Mouse (Mus musculus) CH12.LX (cell line): ENCODE data around the gene Ric8b. TPM values are rescaled to one million over a fixed set of nuclear protein-coding genes. Genes with fewer than 3 reads are reported as not detected.

Experiments used
- DNase-seq: peaks from one replicate; pipeline ENCODE4 v3.0.0-alpha.2; 2013; ENCODE audit errors: extremely low read depth
- H3K27ac ChIP-seq: 2 replicates; pipeline ENCODE4 v1.5.1; 2012; ENCODE audit warnings: low read depth, mild to moderate bottlenecking, control low read depth, moderate library complexity; ENCODE audit not compliant: insufficient read depth
- H3K27me3 ChIP-seq: replicated peaks from 2 replicates; pipeline ENCODE3; 2012; ENCODE audit warnings: inconsistent platforms
- H3K36me3 ChIP-seq, 2 experiments: replicated peaks in 1 of 2; 2 replicates each; pipeline versions ENCODE3 to v1.6.1; 2012; ENCODE audit warnings: inconsistent platforms in 1 of 2, low read length in 1 of 2, mild to moderate bottlenecking in 1 of 2, mixed read lengths in 1 of 2, moderate library complexity in 1 of 2; ENCODE audit not compliant: control insufficient read depth in 1 of 2, insufficient read depth in 1 of 2
- H3K4me1 ChIP-seq, 2 experiments: 2 replicates each; pipeline ENCODE4 v1.6.1; 2012; ENCODE audit warnings: inconsistent platforms in 1 of 2, moderate library complexity in 1 of 2; ENCODE audit not compliant: insufficient read depth in 2 of 2, control insufficient read depth in 1 of 2
- H3K4me2 ChIP-seq: 2 replicates; pipeline ENCODE4 v1.6.1; 2012; ENCODE audit warnings: low read depth, mild to moderate bottlenecking, control low read depth; ENCODE audit not compliant: poor library complexity, insufficient read depth, severe bottlenecking
- H3K4me3 ChIP-seq, 3 experiments: fragments of 150-350 bp in 1 of 3; sonication (generic) in 1 of 3; replicated peaks in 1 of 3; 2 replicates each; pipeline versions ENCODE3 to v1.5.1; 2011 to 2012; ENCODE audit warnings: low read depth in 2 of 3, low read length in 2 of 3, mild to moderate bottlenecking in 2 of 3, moderate library complexity in 2 of 3, control low read depth in 1 of 3, improper control_type of control experiment in 1 of 3, inconsistent platforms in 1 of 3, mixed read lengths in 1 of 3; ENCODE audit not compliant: poor library complexity in 1 of 3
- H3K79me2 ChIP-seq: replicated peaks from 2 replicates; pipeline ENCODE4 v1.6.1; 2012; ENCODE audit warnings: mild to moderate bottlenecking, moderate library complexity; ENCODE audit not compliant: control insufficient read depth, poor library complexity, insufficient read depth, severe bottlenecking; ENCODE audit errors: extremely low read depth
- H3K9ac ChIP-seq: 2 replicates; pipeline ENCODE4 v1.6.1; 2012; ENCODE audit warnings: low read depth, mild to moderate bottlenecking, control low read depth, moderate library complexity; ENCODE audit not compliant: insufficient read depth
- H3K9me3 ChIP-seq: replicated peaks from 2 replicates; pipeline ENCODE3; 2012; ENCODE audit warnings: low read length, inconsistent platforms, mixed read lengths
- BHLHE40 ChIP-seq: IDR thresholded peaks from 2 replicates; pipeline ENCODE4 v1.6.1; 2011; ENCODE audit warnings: mild to moderate bottlenecking, low read depth, low read length, improper control_type of control experiment
- CHD1 ChIP-seq: IDR thresholded peaks from 2 replicates; pipeline ENCODE4 v1.6.1; 2012; ENCODE audit warnings: low read depth, low read length, improper control_type of control experiment, inconsistent platforms
- CHD2 ChIP-seq: IDR thresholded peaks from 2 replicates; pipeline ENCODE4 v1.6.1; 2011; ENCODE audit warnings: low read length, improper control_type of control experiment
- CTCF ChIP-seq, 2 experiments: IDR thresholded peaks in 1 of 2; conservative IDR thresholded peaks in 1 of 2; 2 replicates each; pipeline ENCODE4 v1.5.1; 2011 to 2012; ENCODE audit warnings: low read depth in 2 of 2, low read length in 2 of 2, improper control_type of control experiment in 1 of 2, inconsistent platforms in 1 of 2, mild to moderate bottlenecking in 1 of 2, moderate library complexity in 1 of 2
- E2F4 ChIP-seq: IDR thresholded peaks from 2 replicates; pipeline ENCODE4 v1.6.1; 2011; ENCODE audit warnings: low read depth, low read length, improper control_type of control experiment; ENCODE audit not compliant: insufficient replicate concordance
- ELF1 ChIP-seq: IDR thresholded peaks from 2 replicates; pipeline ENCODE4 v1.6.1; 2014; ENCODE audit warnings: low read depth, mild to moderate bottlenecking, inconsistent platforms, low read length, improper control_type of control experiment
- EP300 ChIP-seq: IDR thresholded peaks from 2 replicates; pipeline ENCODE4 v1.6.1; 2011; ENCODE audit warnings: low read length, improper control_type of control experiment
- ETS1 ChIP-seq: conservative IDR thresholded peaks from 2 replicates; pipeline ENCODE4 v1.6.1; 2012; ENCODE audit warnings: low read depth, mild to moderate bottlenecking, inconsistent platforms, low read length, improper control_type of control experiment, moderate library complexity
- GABPA ChIP-seq: IDR thresholded peaks from 2 replicates; pipeline ENCODE4 v1.6.1; 2012; ENCODE audit warnings: low read depth, low read length, improper control_type of control experiment, inconsistent platforms; ENCODE audit not compliant: insufficient replicate concordance
- HCFC1 ChIP-seq: IDR thresholded peaks from 2 replicates; pipeline ENCODE4 v1.6.1; 2012; ENCODE audit warnings: low read depth, mild to moderate bottlenecking, inconsistent platforms, low read length, improper control_type of control experiment
- IRF4 ChIP-seq: IDR thresholded peaks from 2 replicates; pipeline ENCODE4 v1.6.1; 2014; ENCODE audit warnings: low read depth, mild to moderate bottlenecking, inconsistent platforms, low read length, improper control_type of control experiment
- JUN ChIP-seq: IDR thresholded peaks from 2 replicates; pipeline ENCODE4 v1.6.1; 2011; ENCODE audit warnings: low read depth, mild to moderate bottlenecking, low read length, improper control_type of control experiment, moderate library complexity; ENCODE audit not compliant: insufficient read depth
- JUND ChIP-seq: conservative IDR thresholded peaks from 2 replicates; pipeline ENCODE4 v1.6.1; 2011; ENCODE audit warnings: low read depth, low read length, improper control_type of control experiment
- KAT2A ChIP-seq: IDR thresholded peaks from 2 replicates; pipeline ENCODE4 v1.6.1; 2012; ENCODE audit warnings: low read length, improper control_type of control experiment, inconsistent platforms; ENCODE audit not compliant: insufficient replicate concordance
- MAFK ChIP-seq: IDR thresholded peaks from 2 replicates; pipeline ENCODE4 v1.6.1; 2011; ENCODE audit warnings: low read length, improper control_type of control experiment; ENCODE audit not compliant: insufficient replicate concordance
- MAX ChIP-seq: IDR thresholded peaks from 2 replicates; pipeline ENCODE4 v1.6.1; 2011; ENCODE audit warnings: low read length, improper control_type of control experiment
- MAZ ChIP-seq: IDR thresholded peaks from 2 replicates; pipeline ENCODE4 v1.6.1; 2012; ENCODE audit warnings: low read depth, mild to moderate bottlenecking, inconsistent platforms, low read length, improper control_type of control experiment, moderate library complexity
- MEF2A ChIP-seq: IDR thresholded peaks from 2 replicates; pipeline ENCODE4 v1.6.1; 2014; ENCODE audit warnings: low read depth, mild to moderate bottlenecking, inconsistent platforms, low read length, improper control_type of control experiment, borderline replicate concordance
- MXI1 ChIP-seq: IDR thresholded peaks from 2 replicates; pipeline ENCODE4 v1.6.1; 2011; ENCODE audit warnings: mild to moderate bottlenecking, low read depth, low read length, improper control_type of control experiment
- MYC ChIP-seq: IDR thresholded peaks from 2 replicates; pipeline ENCODE4 v1.6.1; 2011; ENCODE audit warnings: low read depth, mild to moderate bottlenecking, improper control_type of control experiment, low read length
- NELFE ChIP-seq: IDR thresholded peaks from 2 replicates; pipeline ENCODE4 v1.6.1; 2011; ENCODE audit warnings: low read depth, low read length, improper control_type of control experiment
- NRF1 ChIP-seq: IDR thresholded peaks from 2 replicates; pipeline ENCODE4 v1.6.1; 2014; ENCODE audit warnings: low read depth, mild to moderate bottlenecking, inconsistent platforms, low read length, improper control_type of control experiment, moderate library complexity
- PAX5 ChIP-seq: IDR thresholded peaks from 2 replicates; pipeline ENCODE4 v1.6.1; 2012; ENCODE audit warnings: low read length, inconsistent platforms, mixed read lengths
- POLR2A ChIP-seq: IDR thresholded peaks from 2 replicates; pipeline ENCODE4 v1.6.1; 2011; ENCODE audit warnings: low read depth, mild to moderate bottlenecking, improper control_type of control experiment, low read length
- POLR2AphosphoS2 ChIP-seq: IDR thresholded peaks from 2 replicates; pipeline ENCODE4 v1.6.1; 2011; ENCODE audit warnings: low read depth, low read length, improper control_type of control experiment
- RAD21 ChIP-seq: IDR thresholded peaks from 2 replicates; pipeline ENCODE4 v1.6.1; 2011; ENCODE audit warnings: low read depth, mild to moderate bottlenecking, low read length, improper control_type of control experiment, moderate library complexity
- SIN3A ChIP-seq: IDR thresholded peaks from 2 replicates; pipeline ENCODE4 v1.6.1; 2012; ENCODE audit warnings: low read length, improper control_type of control experiment, inconsistent platforms
- SMC3 ChIP-seq: IDR thresholded peaks from 2 replicates; pipeline ENCODE4 v1.6.1; 2011; ENCODE audit warnings: low read depth, low read length, improper control_type of control experiment
- TBP ChIP-seq: conservative IDR thresholded peaks from 2 replicates; pipeline ENCODE4 v1.6.1; 2011; ENCODE audit warnings: low read depth, low read length, improper control_type of control experiment
- TCF12 ChIP-seq: IDR thresholded peaks from 2 replicates; pipeline ENCODE4 v1.6.1; 2014; ENCODE audit warnings: low read depth, mild to moderate bottlenecking, inconsistent platforms, low read length, improper control_type of control experiment
- UBTF ChIP-seq: IDR thresholded peaks from 2 replicates; pipeline ENCODE4 v1.6.1; 2012; ENCODE audit warnings: low read depth, mild to moderate bottlenecking, inconsistent platforms, low read length, improper control_type of control experiment, moderate library complexity
- USF1 ChIP-seq: IDR thresholded peaks from 2 replicates; pipeline ENCODE4 v1.6.1; 2014; ENCODE audit warnings: low read depth, mild to moderate bottlenecking, inconsistent platforms, low read length, improper control_type of control experiment
- USF2 ChIP-seq: conservative IDR thresholded peaks from 2 replicates; pipeline ENCODE4 v1.6.1; 2011; ENCODE audit warnings: low read depth, low read length, improper control_type of control experiment
- ZC3H11A ChIP-seq: IDR thresholded peaks from 2 replicates; pipeline ENCODE4 v1.6.1; 2012; ENCODE audit warnings: low read depth, mild to moderate bottlenecking, inconsistent platforms, low read length, improper control_type of control experiment
- ZKSCAN1 ChIP-seq: IDR thresholded peaks from 2 replicates; pipeline ENCODE4 v1.6.1; 2012; ENCODE audit warnings: low read depth, inconsistent platforms, low read length, improper control_type of control experiment, borderline replicate concordance
- ZMIZ1 ChIP-seq: IDR thresholded peaks from 2 replicates; pipeline ENCODE4 v1.6.1; 2012; ENCODE audit warnings: low read depth, mild to moderate bottlenecking, inconsistent platforms, low read length, improper control_type of control experiment
- ZNF384 ChIP-seq: IDR thresholded peaks from 2 replicates; pipeline ENCODE4 v1.6.1; 2012; ENCODE audit warnings: low read depth, low read length, improper control_type of control experiment, inconsistent platforms
- dilution Hi-C: fragments of 300-500 bp; cut with MboI; formaldehyde crosslinking; loops from 2 replicates; pipeline ENCODE4 v1.14.3; 2020; ENCODE audit warnings: low sequenced_read_pairs; ENCODE audit not compliant: extremely low pct_unique_long_range_greater_than_20kb, extremely low pct_ligation_motif_present
- in situ Hi-C: fragments of 300-500 bp; cut with MboI; formaldehyde crosslinking; loops from 3 replicates; pipeline ENCODE4 v1.14.3; 2019; ENCODE audit warnings: low sequenced_read_pairs, low pct_ligation_motif_present, low pct_unique_long_range_greater_than_20kb, mixed read lengths
- polyA plus RNA-seq: library from polyadenylated mRNA; unstranded; fragments of >175 nt; gene quantifications from 2 replicates; pipeline ENCODE4 v1.2.1, GENCODE M21; 2012; ENCODE audit warnings: low read depth; ENCODE audit not compliant: insufficient read length
- total RNA-seq, 2 experiments: library from RNA; depleted of rRNA; stranded (reverse); fragments of 300-350 nt in 1 of 2; fragments of >200 nt in 1 of 2; gene quantifications; 2 replicates each; pipeline ENCODE4 v1.2.3; 2012 to 2014

Gene Ric8b
- total RNA-seq (2012; rRNA removed) (4.8 and 5.7 TPM in 2 replicates), total RNA-seq (2014; rRNA removed) (6.3 and 6.6 TPM in 2 replicates), polyA plus RNA-seq (6.8 and 9.4 TPM in 2 replicates)

- Histone ChIP-seq H3K4me3 (peak within 1 kb of the TSS; percentile 76 to 85 (median 82)), H3K9ac (peak within 1 kb of the TSS; percentile 77), H3K36me3 (peaks cover 0 to 19% of the 10 kb centered on the region in 2 experiments), H3K27me3 (no peaks in the 10 kb centered on the region), H3K4me2 (peak within 1 kb of the TSS; percentile 92), H3K79me2 (peaks cover 13% of the 10 kb centered on the region; the same call in 1 of the 2 replicates), H3K4me1 (peaks cover 0 to 19% of the 10 kb centered on the region in 2 experiments; a peak in 2 of 4 replicates), H3K9me3 (no peaks in the 10 kb centered on the region), H3K27ac (peak within 1 kb of the TSS; percentile 20; the same call in 1 of the 2 replicates)
- dilution Hi-C loops (no loop called here), in situ Hi-C loops (no loop called here)
- DNase-seq: peak; percentile 97
- TF ChIP-seq TBP: no peak
- TF ChIP-seq MAFK: no peak
- peak; percentile 14; the same call in 1 of the 2 replicates for TF ChIP-seq MAX
- TF ChIP-seq TCF12: peak; percentile 45; the same call in 1 of the 2 replicates
- TF ChIP-seq KAT2A: peak; percentile 96; the same call in 1 of the 2 replicates
- no peak for TF ChIP-seq CTCF (conservative IDR thresholded peaks at IDR 0.05 in 1 of 2, IDR thresholded peaks at IDR 0.05 in 1 of 2; ENCODE audit: low read depth in 2 of 2, low read length in 2 of 2)
- no peak for TF ChIP-seq SMC3
- TF ChIP-seq ETS1: no peak
- 0 out of 2 replicates have a peak, but pooled peaks have one; percentile 4 for TF ChIP-seq ZC3H11A
- no peak for TF ChIP-seq JUN
- TF ChIP-seq EP300: no peak
- peak; percentile 55 for TF ChIP-seq NELFE
- peak; percentile 84 for TF ChIP-seq MAZ
- TF ChIP-seq PAX5: no peak
- no peak for TF ChIP-seq ZKSCAN1
- peak; percentile 94 for TF ChIP-seq HCFC1
- no peak for TF ChIP-seq RAD21
- 0 out of 2 replicates have a peak, but pooled peaks have one; percentile 24 for TF ChIP-seq IRF4
- peak; percentile 75; the same call in 1 of the 2 replicates for TF ChIP-seq GABPA
- TF ChIP-seq BHLHE40: 0 out of 2 replicates have a peak, but pooled peaks have one; percentile 4
- TF ChIP-seq POLR2A: peak; percentile 54
- TF ChIP-seq UBTF: 0 out of 2 replicates have a peak, but pooled peaks have one; percentile 15
- no peak for TF ChIP-seq USF2
- no peak for TF ChIP-seq USF1
- TF ChIP-seq E2F4: no peak
- TF ChIP-seq CHD2: peak; percentile 82
- peak; percentile 89 for TF ChIP-seq ZNF384
- TF ChIP-seq MEF2A: 0 out of 2 replicates have a peak, but pooled peaks have one; percentile 31
- no peak for TF ChIP-seq POLR2AphosphoS2
- no peak for TF ChIP-seq NRF1
- TF ChIP-seq MXI1: peak; percentile 39
- no peak for TF ChIP-seq JUND
- peak; percentile 68; the same call in 1 of the 2 replicates for TF ChIP-seq SIN3A
- peak; percentile 88 for TF ChIP-seq ELF1
- TF ChIP-seq CHD1: no peak
- no peak for TF ChIP-seq ZMIZ1
- peak; percentile 78; the same call in 1 of the 2 replicates for TF ChIP-seq MYC
These were observed at the start of gene Ric8b for GRCm38 (mm10) chr10:84916810-84917730. Ric8b (plus strand) TSS chr10:84917616.
